Mouse (Mus musculus): Measurements from ENCODE around the gene Gpr146.

DNA sequence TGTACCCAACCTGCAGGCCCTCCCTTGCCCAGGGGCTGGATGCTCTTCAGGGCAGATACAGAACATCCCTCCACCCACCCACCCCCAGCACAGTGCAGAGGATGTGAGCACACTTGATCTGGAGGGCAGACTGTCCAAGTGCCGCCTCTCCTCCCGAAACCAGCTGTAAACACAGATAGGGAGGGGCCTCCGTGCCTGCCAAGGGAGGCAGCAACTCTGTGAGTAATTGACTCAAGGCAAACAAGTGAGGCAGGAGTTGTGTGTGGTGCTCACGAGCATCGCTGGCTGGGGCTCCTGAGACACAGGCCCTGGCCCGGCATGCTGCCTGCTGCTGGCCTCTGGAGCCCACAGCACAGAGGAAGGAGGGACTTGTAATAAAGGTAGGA lies 12.2 kb downstream of the Gpr146 start:
- TF ChIP-seq CTCF (IDR thresholded peaks at IDR 0.05; ENCODE audit: low read depth, low read length) (peak; percentile 26; the same call in 1 of the 2 replicates), POLR2A (IDR thresholded peaks at IDR 0.05; ENCODE audit: extremely low read depth, insufficient read depth, low read length) (no peak)
